Mouse (Mus musculus) liver, adult 2 months (tissue): ENCODE measurements around the gene Rtl1.

Experiments used
- CTCF ChIP-seq: fragments of 200-500 bp; IDR thresholded peaks from 2 replicates; pipeline ENCODE4 v1.5.1; 2011; ENCODE audit warnings: low read depth, low read length, control low read depth
- POLR2A ChIP-seq: fragments of 200-500 bp; IDR thresholded peaks from 2 replicates; pipeline ENCODE4 v1.6.1; 2011; ENCODE audit warnings: low read length, control low read depth; ENCODE audit not compliant: insufficient read depth; ENCODE audit errors: extremely low read depth

- no peak for TF ChIP-seq CTCF
- no peak for TF ChIP-seq POLR2A
These were observed 46.6 kb downstream of the Rtl1 start for GRCm38 (mm10) chr12:109553568-109553967.
